Mouse (Mus musculus) adrenal gland, adult 8-10 months (tissue): ENCODE data around the gene Pou2f3. TPM values are rescaled to one million over a fixed set of nuclear protein-coding genes. Genes with fewer than 3 reads are reported as not detected.

ENCODE experiments used
- DNase-seq: peaks from one replicate; pipeline ENCODE4 v3.0.0; 2022
- total RNA-seq, 4 experiments: library from RNA; stranded (reverse); gene quantifications; 2 replicates each; pipeline ENCODE4 v1.2.4; 2022

Gene Pou2f3
- total RNA-seq, 4 experiments from 2014 or later = 0.22 TPM; not detected in 3

DNA sequence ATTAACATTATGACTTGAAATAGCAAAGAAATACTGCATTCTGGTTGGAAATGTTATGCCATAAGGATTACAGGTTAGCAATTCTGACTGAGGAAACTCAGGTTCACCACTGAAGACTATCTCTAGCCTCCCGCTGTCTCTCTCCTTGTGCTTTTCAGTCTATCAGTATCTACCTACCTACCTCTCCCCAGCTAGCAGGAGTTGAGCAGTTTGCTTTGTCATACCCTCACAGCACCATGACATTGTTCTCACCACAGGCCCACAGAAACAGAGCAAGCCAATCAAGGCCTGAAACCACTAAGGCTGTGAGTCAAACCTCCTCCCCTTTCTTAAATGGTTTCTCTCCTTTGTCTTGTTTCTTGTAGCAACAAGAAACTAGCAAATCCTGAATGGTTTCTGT is 135.6 kb downstream of the Pou2f3 start:
- no peak for DNase-seq

Other genes with a start within 250 kb of the Pou2f3 start
- 100 to 1,000 TPM; 132 to 178 (median 164) TPM for gene Arhgef12, start 103.1 kb downstream of the Pou2f3 start, total RNA-seq
- gene Tmem136, start 93.8 kb downstream of the Pou2f3 start, total RNA-seq = 10 to 100 TPM in 2 of 4 experiments, 1 to 10 TPM in 2; 6.6 to 15.3 (median 11.1) TPM
- 10 to 100 TPM; 10.6 to 40.4 (median 26.8) TPM for gene Oaf, start 29.5 kb upstream of the Pou2f3 start, total RNA-seq
- gene Trim29, start 100.5 kb upstream of the Pou2f3 start, total RNA-seq = under 1 TPM; 0.16 to 0.37 (median 0.22) TPM